Mouse (Mus musculus) ES-E14 (cell line): Measurements from ENCODE around the gene Adtrp. TPM values are rescaled to one million over a fixed set of nuclear protein-coding genes. Genes with fewer than 3 reads are reported as not detected.

Experiments used
- DNase-seq: peaks from one replicate; pipeline ENCODE4 v3.0.0-alpha.2; 2013; ENCODE audit warnings: low read depth, low spot score
- H3K27ac ChIP-seq: 2 replicates; pipeline ENCODE4 v1.5.1; 2012; ENCODE audit warnings: low read depth, mild to moderate bottlenecking, low read length, moderate library complexity, mixed read lengths; ENCODE audit not compliant: poor library complexity, insufficient read depth, severe bottlenecking
- H3K36me3 ChIP-seq: 2 replicates; pipeline ENCODE4 v1.6.1; 2012; ENCODE audit warnings: mild to moderate bottlenecking, low read length, moderate library complexity, mixed read lengths; ENCODE audit not compliant: control insufficient read depth, poor library complexity, insufficient read depth, severe bottlenecking
- H3K4me1 ChIP-seq, 2 experiments: fragments of 150-350 bp in 1 of 2; sonication (generic) in 1 of 2; 2 replicates each; pipeline ENCODE4 v1.6.1; 2012; ENCODE audit warnings: low read length in 2 of 2, mild to moderate bottlenecking in 1 of 2, mixed read lengths in 1 of 2; ENCODE audit not compliant: control insufficient read depth in 2 of 2, insufficient read depth in 2 of 2, poor library complexity in 1 of 2
- H3K4me3 ChIP-seq, 2 experiments: fragments of 150-350 bp in 1 of 2; sonication (generic) in 1 of 2; 2 replicates each; pipeline ENCODE4 v1.5.1; 2012; ENCODE audit warnings: low read length in 2 of 2, low read depth in 1 of 2, mild to moderate bottlenecking in 1 of 2, mixed read lengths in 1 of 2; ENCODE audit not compliant: insufficient read depth in 1 of 2, poor library complexity in 1 of 2, severe bottlenecking in 1 of 2
- H3K9ac ChIP-seq: 2 replicates; pipeline ENCODE4 v1.6.1; 2012; ENCODE audit warnings: low read depth, mild to moderate bottlenecking, low read length, mixed read lengths; ENCODE audit not compliant: poor library complexity, insufficient read depth, severe bottlenecking
- H3K9me3 ChIP-seq: fragments of 150-350 bp; sonication (generic); 2 replicates; pipeline ENCODE4 v1.6.1; 2012; ENCODE audit warnings: low read depth, mild to moderate bottlenecking, low read length; ENCODE audit not compliant: control insufficient read depth, insufficient read depth
- CHD2 ChIP-seq: IDR thresholded peaks from 2 replicates; pipeline ENCODE4 v1.6.1; 2014; ENCODE audit warnings: mild to moderate bottlenecking, low read depth, low read length, inconsistent platforms
- HCFC1 ChIP-seq: IDR thresholded peaks from 2 replicates; pipeline ENCODE4 v1.6.1; 2012; ENCODE audit warnings: low read length, inconsistent platforms, borderline replicate concordance; ENCODE audit not compliant: insufficient read depth
- MAFK ChIP-seq: IDR thresholded peaks from 2 replicates; pipeline ENCODE4 v1.6.1; 2014; ENCODE audit warnings: mild to moderate bottlenecking, low read depth, low read length, inconsistent platforms; ENCODE audit not compliant: insufficient read depth
- ZC3H11A ChIP-seq: IDR thresholded peaks from 2 replicates; pipeline ENCODE4 v1.6.1; 2012; ENCODE audit warnings: low read depth, mild to moderate bottlenecking, inconsistent platforms, low read length, borderline replicate concordance
- ZNF384 ChIP-seq: IDR thresholded peaks from 2 replicates; pipeline ENCODE4 v1.6.1; 2012; ENCODE audit warnings: low read depth, low read length, inconsistent platforms
- in situ Hi-C, 2 experiments: fragments of 600-800 bp; cut with MboI; formaldehyde crosslinking; loops; one replicate each; pipeline ENCODE4 v1.15.1; 2025; ENCODE audit warnings: low sequenced_read_pairs in 2 of 2, inconsistent platforms in 1 of 2; ENCODE audit not compliant: unreplicated experiment in 2 of 2
- total RNA-seq: library from RNA; depleted of rRNA; stranded (reverse); fragments of 300-350 nt; gene quantifications from 2 replicates; pipeline ENCODE4 v1.2.3, GENCODE M21; 2012; rRNA removed

Adtrp gene
- total RNA-seq: 0.32 and 0.58 TPM in 2 replicates

GRCm38 (mm10) chr13:41847516-41848126 is at the start of gene Adtrp:
Gene Adtrp (minus strand): TSS chr13:41847684.
- no peaks in the 10 kb centered on the region; a peak in 2 of 4 replicates for H3K4me1 ChIP-seq
- TF ChIP-seq HCFC1 (no peak), ZNF384 (peak; percentile 96), CHD2 (no peak), ZC3H11A (no peak), MAFK (0 out of 2 replicates have a peak, but pooled peaks have one; percentile 24)
- DNase-seq: peak; percentile 49
- no peaks in the 10 kb centered on the region for H3K9me3 ChIP-seq
- no peak within 1 kb of the TSS for H3K9ac ChIP-seq
- H3K36me3 ChIP-seq: no peaks in the 10 kb centered on the region
- in situ Hi-C loops: no loop called here
- H3K27ac ChIP-seq: no peak within 1 kb of the TSS
- no peak within 1 kb of the TSS for H3K4me3 ChIP-seq

DNA sequence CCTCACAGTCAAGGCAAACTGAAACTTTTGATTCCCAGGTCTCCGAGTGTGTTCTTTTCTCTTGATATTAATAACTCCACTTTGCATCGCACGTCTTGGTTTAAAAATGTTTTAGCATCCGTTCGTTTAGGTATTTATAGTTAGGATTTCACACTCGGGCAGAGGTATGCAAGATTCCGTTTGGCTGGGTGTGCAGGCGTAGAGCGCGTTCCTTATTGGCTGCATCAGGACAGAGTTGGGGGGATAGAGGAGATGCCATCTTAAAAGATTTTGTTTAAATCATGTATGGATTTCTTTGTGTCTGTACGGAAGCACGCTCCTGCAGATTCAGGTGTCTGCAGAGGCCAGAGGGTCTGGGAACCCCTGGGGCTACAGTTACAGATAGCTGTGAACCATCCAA is 44.5 kb upstream of the Adtrp start:
- H3K27ac ChIP-seq: no peak overlapping the region
- no peak for TF ChIP-seq CHD2
- no peak for TF ChIP-seq ZC3H11A
- no peak for TF ChIP-seq ZNF384
- TF ChIP-seq HCFC1: no peak
- no peak for TF ChIP-seq MAFK
- no peaks in the 10 kb centered on the region for H3K9me3 ChIP-seq
- DNase-seq: no peak
- no peaks in the 10 kb centered on the region for H3K4me1 ChIP-seq
- no peak overlapping the region for H3K4me3 ChIP-seq
- in situ Hi-C loops: no loop called here
- H3K36me3 ChIP-seq: no peaks in the 10 kb centered on the region; the same call in 1 of the 2 replicates
- H3K9ac ChIP-seq: no peak overlapping the region

- H3K9ac ChIP-seq: no peak overlapping the region
- in situ Hi-C loops: no loop called here
- H3K36me3 ChIP-seq: no peaks in the 10 kb centered on the region; the same call in 1 of the 2 replicates
- no peak for DNase-seq
- no peak overlapping the region for H3K27ac ChIP-seq
- H3K4me3 ChIP-seq: no peak overlapping the region
- TF ChIP-seq MAFK: no peak
- no peaks in the 10 kb centered on the region for H3K4me1 ChIP-seq
- no peaks in the 10 kb centered on the region for H3K9me3 ChIP-seq
Observed at GRCm38 (mm10) chr13:41890618-41891017, 43.1 kb upstream of the Adtrp start.

DNA sequence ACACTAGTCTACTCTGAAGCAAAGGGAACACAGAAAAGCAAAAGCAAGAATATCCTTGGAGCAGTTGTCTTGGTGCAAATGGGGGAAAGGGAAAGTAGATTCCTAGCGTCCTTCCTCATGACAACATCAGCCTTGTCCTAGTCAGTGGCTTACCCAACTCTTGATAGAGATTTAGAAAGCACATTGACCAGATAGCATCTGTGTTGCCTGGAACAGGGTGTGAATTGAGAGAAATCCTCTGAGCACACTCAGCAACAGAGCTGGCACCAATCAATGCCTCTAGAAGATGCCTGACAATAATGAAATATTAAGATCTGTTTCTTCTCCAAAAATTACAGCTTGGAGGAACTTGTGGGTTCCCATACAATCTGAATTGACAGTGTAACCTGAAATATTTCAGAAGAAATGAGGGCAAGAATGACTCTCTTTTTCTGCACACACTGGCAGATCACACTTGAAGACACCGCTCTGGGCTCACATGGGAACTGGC is 42.7 kb upstream of the Adtrp start:
- DNase-seq: no peak
- H3K9me3 ChIP-seq: no peaks in the 10 kb centered on the region
- no peak overlapping the region for H3K9ac ChIP-seq
- TF ChIP-seq HCFC1: no peak
- no peak for TF ChIP-seq ZC3H11A
- no peak overlapping the region for H3K27ac ChIP-seq
- no peaks in the 10 kb centered on the region for H3K4me1 ChIP-seq
- H3K4me3 ChIP-seq: no peak overlapping the region
- H3K36me3 ChIP-seq: no peaks in the 10 kb centered on the region; the same call in 1 of the 2 replicates
- in situ Hi-C loops: no loop called here

DNA sequence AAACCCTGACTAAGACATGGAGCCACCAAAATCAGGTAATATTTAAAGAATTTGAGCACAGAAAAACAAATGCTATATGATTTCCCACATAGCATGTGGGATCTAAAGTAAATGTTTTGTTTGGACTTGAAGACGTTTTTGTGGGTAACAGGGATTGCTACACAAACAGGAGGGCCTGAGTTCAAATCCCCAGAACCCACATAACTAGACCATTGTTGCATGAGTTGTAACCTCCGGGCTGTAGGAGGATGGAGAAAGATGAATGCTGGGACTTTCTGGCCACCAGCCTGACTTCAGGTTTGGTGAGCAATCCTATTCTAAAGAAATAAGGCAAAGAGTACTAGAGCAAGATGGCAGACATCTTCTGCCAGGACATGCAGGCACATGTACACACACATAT is 41.2 kb upstream of the Adtrp start:
- H3K4me3 ChIP-seq: no peak overlapping the region
- no peak overlapping the region for H3K27ac ChIP-seq
- no peaks in the 10 kb centered on the region for H3K9me3 ChIP-seq
- DNase-seq: no peak
- no peaks in the 10 kb centered on the region for H3K4me1 ChIP-seq
- H3K36me3 ChIP-seq: no peaks in the 10 kb centered on the region; the same call in 1 of the 2 replicates
- in situ Hi-C loops: no loop called here
- TF ChIP-seq ZC3H11A (no peak), ZNF384 (no peak), MAFK (no peak), CHD2 (no peak), HCFC1 (no peak)
- no peak overlapping the region for H3K9ac ChIP-seq
